Mouse (Mus musculus): ENCODE results near the gene Fry. TPM values are rescaled to one million over a fixed set of nuclear protein-coding genes. Genes with fewer than 3 reads are reported as not detected.

Gene Fry
- polyA plus RNA-seq, 1 experiment from 2014 or later, result 2.5 TPM

GRCm38 (mm10) chr5:150221806-150222205 is 103.4 kb downstream of the Fry start:
- Histone ChIP-seq H3K4me1 (replicated peaks) (no peaks in the 10 kb centered on the region), H3K4me2 (no peak overlapping the region), H3K27me3 (no peaks in the 10 kb centered on the region), H3K4me3 (replicated peaks) (no peak overlapping the region), H3K9me3 (replicated peaks) (no peaks in the 10 kb centered on the region), H3K36me3 (replicated peaks) (no peaks in the 10 kb centered on the region), H3K27ac (replicated peaks) (no peak overlapping the region), H3K9ac (no peak overlapping the region)
- ATAC-seq (ENCODE audit: insufficient read depth), result no peak
- 73% methylated on average over 6 of the region's 6 CpGs for WGBS (ENCODE audit: insufficient replicate concordance)

- no peaks in the 10 kb centered on the region for H3K27me3 ChIP-seq
- H3K4me3 ChIP-seq (replicated peaks), result no peak overlapping the region
- H3K9me3 ChIP-seq (replicated peaks), result no peaks in the 10 kb centered on the region
- WGBS (ENCODE audit: insufficient replicate concordance), result 71% methylated on average over 10 of the region's 10 CpGs
- no peaks in the 10 kb centered on the region for H3K36me3 ChIP-seq (replicated peaks)
- H3K4me2 ChIP-seq, result no peak overlapping the region
- no peak overlapping the region for H3K27ac ChIP-seq (replicated peaks)
- no peak overlapping the region for H3K9ac ChIP-seq
- no peaks in the 10 kb centered on the region for H3K4me1 ChIP-seq (replicated peaks)
- ATAC-seq (ENCODE audit: insufficient read depth), result no peak
Measured at GRCm38 (mm10) chr5:150223546-150224239, 105.2 kb downstream of the Fry start.

GRCm38 (mm10) chr5:150229086-150229485 is 110.6 kb downstream of the Fry start:
- no peak for ATAC-seq (ENCODE audit: insufficient read depth)
- Histone ChIP-seq H3K9ac (no peak overlapping the region), H3K4me1 (replicated peaks) (0 out of 2 replicates have a peak, but pooled peaks cover 6% of the 10 kb centered on the region), H3K27me3 (no peaks in the 10 kb centered on the region), H3K9me3 (replicated peaks) (peaks cover 3% of the 10 kb centered on the region; the same call in 1 of the 2 replicates), H3K4me3 (replicated peaks) (no peak overlapping the region), H3K27ac (replicated peaks) (no peak overlapping the region), H3K36me3 (replicated peaks) (no peaks in the 10 kb centered on the region), H3K4me2 (no peak overlapping the region)
- 54% methylated on average over 5 of the region's 5 CpGs for WGBS (ENCODE audit: insufficient replicate concordance)

- no peak overlapping the region for H3K27ac ChIP-seq (replicated peaks)
- WGBS (ENCODE audit: insufficient replicate concordance), result 76% methylated on average over 4 of the region's 4 CpGs
Measured at GRCm38 (mm10) chr5:150229776-150230175, 111.3 kb downstream of the Fry start.

GRCm38 (mm10) chr5:150232159-150233150 is 114.0 kb downstream of the Fry start:
- peak; percentile 74 for ATAC-seq (ENCODE audit: insufficient read depth)
- Histone ChIP-seq H3K27me3 (no peaks in the 10 kb centered on the region), H3K9me3 (replicated peaks) (peaks cover 3% of the 10 kb centered on the region; the same call in 1 of the 2 replicates), H3K36me3 (replicated peaks) (no peaks in the 10 kb centered on the region), H3K4me2 (0 out of 2 replicates have a peak overlapping the region, but pooled peaks have one; percentile 1), H3K27ac (replicated peaks) (peak overlapping the region; percentile 38; the same call in 1 of the 2 replicates), H3K4me1 (replicated peaks) (0 out of 2 replicates have a peak, but pooled peaks cover 6% of the 10 kb centered on the region), H3K4me3 (replicated peaks) (no peak overlapping the region), H3K9ac (no peak overlapping the region)
- WGBS (ENCODE audit: insufficient replicate concordance), result 27% methylated on average over 19 of the region's 21 CpGs

More at GRCm38 (mm10) chr5:150229776-150230175, 111.3 kb downstream of the Fry start:
- H3K4me1 ChIP-seq (replicated peaks), result 0 out of 2 replicates have a peak, but pooled peaks cover 6% of the 10 kb centered on the region
- H3K4me2 ChIP-seq, result no peak overlapping the region
- H3K4me3 ChIP-seq (replicated peaks), result no peak overlapping the region
- no peaks in the 10 kb centered on the region for H3K36me3 ChIP-seq (replicated peaks)
- no peaks in the 10 kb centered on the region for H3K27me3 ChIP-seq
- ATAC-seq (ENCODE audit: insufficient read depth), result no peak
- no peak overlapping the region for H3K9ac ChIP-seq
- H3K9me3 ChIP-seq (replicated peaks), result peaks cover 3% of the 10 kb centered on the region; the same call in 1 of the 2 replicates

GRCm38 (mm10) chr5:150233154-150233886 is 114.9 kb downstream of the Fry start:
- Histone ChIP-seq H3K4me2 (no peak overlapping the region), H3K36me3 (replicated peaks) (no peaks in the 10 kb centered on the region), H3K27ac (replicated peaks) (no peak overlapping the region), H3K27me3 (no peaks in the 10 kb centered on the region), H3K4me1 (replicated peaks) (0 out of 2 replicates have a peak, but pooled peaks cover 6% of the 10 kb centered on the region), H3K9ac (no peak overlapping the region), H3K9me3 (replicated peaks) (peaks cover 3% of the 10 kb centered on the region; the same call in 1 of the 2 replicates), H3K4me3 (replicated peaks) (no peak overlapping the region)
- WGBS (ENCODE audit: insufficient replicate concordance), result 38% methylated on average over 17 of the region's 17 CpGs
- no peak for ATAC-seq (ENCODE audit: insufficient read depth)

- no peak for ATAC-seq (ENCODE audit: insufficient read depth)
- H3K27ac ChIP-seq (replicated peaks), result no peak overlapping the region
- no peaks in the 10 kb centered on the region for H3K27me3 ChIP-seq
- H3K4me3 ChIP-seq (replicated peaks), result no peak overlapping the region
- no peak overlapping the region for H3K4me2 ChIP-seq
- H3K4me1 ChIP-seq (replicated peaks), result 0 out of 2 replicates have a peak, but pooled peaks cover 6% of the 10 kb centered on the region
- no peak overlapping the region for H3K9ac ChIP-seq
- WGBS (ENCODE audit: insufficient replicate concordance), result 79% methylated on average over 5 of the region's 5 CpGs
- H3K9me3 ChIP-seq (replicated peaks), result no peaks in the 10 kb centered on the region
- no peaks in the 10 kb centered on the region for H3K36me3 ChIP-seq (replicated peaks)
Measured at GRCm38 (mm10) chr5:150235931-150236330, 117.5 kb downstream of the Fry start.

- no peaks in the 10 kb centered on the region for H3K27me3 ChIP-seq
- 0 out of 2 replicates have a peak, but pooled peaks cover 6% of the 10 kb centered on the region for H3K4me1 ChIP-seq (replicated peaks)
- no peaks in the 10 kb centered on the region for H3K9me3 ChIP-seq (replicated peaks)
- no peak overlapping the region for H3K4me2 ChIP-seq
- ATAC-seq (ENCODE audit: insufficient read depth), result no peak
- H3K9ac ChIP-seq, result no peak overlapping the region
- H3K27ac ChIP-seq (replicated peaks), result no peak overlapping the region
- H3K36me3 ChIP-seq (replicated peaks), result no peaks in the 10 kb centered on the region
- no peak overlapping the region for H3K4me3 ChIP-seq (replicated peaks)
Measured at GRCm38 (mm10) chr5:150236597-150236996, 118.2 kb downstream of the Fry start.

- 81% methylated on average over 9 of the region's 9 CpGs for WGBS (ENCODE audit: insufficient replicate concordance)
- Histone ChIP-seq H3K9ac (no peak overlapping the region), H3K9me3 (replicated peaks) (no peaks in the 10 kb centered on the region), H3K27ac (replicated peaks) (no peak overlapping the region), H3K27me3 (no peaks in the 10 kb centered on the region), H3K4me1 (replicated peaks) (no peaks in the 10 kb centered on the region), H3K4me3 (replicated peaks) (no peak overlapping the region), H3K36me3 (replicated peaks) (no peaks in the 10 kb centered on the region), H3K4me2 (no peak overlapping the region)
- ATAC-seq (ENCODE audit: insufficient read depth), result no peak
Measured at GRCm38 (mm10) chr5:150241638-150242037, 123.2 kb downstream of the Fry start.

- no peak for ATAC-seq (ENCODE audit: insufficient read depth)
- H3K4me2 ChIP-seq, result no peak overlapping the region
Measured at GRCm38 (mm10) chr5:150246737-150247136, 128.3 kb downstream of the Fry start.

More at GRCm38 (mm10) chr5:150246737-150247136, 128.3 kb downstream of the Fry start:
- Histone ChIP-seq H3K27ac (replicated peaks) (no peak overlapping the region), H3K4me1 (replicated peaks) (no peaks in the 10 kb centered on the region), H3K9me3 (replicated peaks) (no peaks in the 10 kb centered on the region), H3K9ac (no peak overlapping the region), H3K27me3 (no peaks in the 10 kb centered on the region), H3K36me3 (replicated peaks) (no peaks in the 10 kb centered on the region), H3K4me3 (replicated peaks) (no peak overlapping the region)
- WGBS (ENCODE audit: insufficient replicate concordance), result 74% methylated on average over 3 of the region's 3 CpGs
